Mouse (Mus musculus) kidney, postnatal 25 days (tissue): Measurements from ENCODE around the gene Gm2022.
A peak's percentile ranks its signal among the peaks of the same experiment; 100 is the strongest.
"Not testable (repeated sequence)": the region's sequence is repeated elsewhere in the genome, so short reads cannot be mapped to it uniquely, and the experiment has no call there.

Source experiments
- DNase-seq, 2 experiments: peaks; one replicate each; pipeline ENCODE4 v3.0.0; 2021; ENCODE audit warnings: mixed read lengths in 2 of 2

Gm2022 gene

DNA sequence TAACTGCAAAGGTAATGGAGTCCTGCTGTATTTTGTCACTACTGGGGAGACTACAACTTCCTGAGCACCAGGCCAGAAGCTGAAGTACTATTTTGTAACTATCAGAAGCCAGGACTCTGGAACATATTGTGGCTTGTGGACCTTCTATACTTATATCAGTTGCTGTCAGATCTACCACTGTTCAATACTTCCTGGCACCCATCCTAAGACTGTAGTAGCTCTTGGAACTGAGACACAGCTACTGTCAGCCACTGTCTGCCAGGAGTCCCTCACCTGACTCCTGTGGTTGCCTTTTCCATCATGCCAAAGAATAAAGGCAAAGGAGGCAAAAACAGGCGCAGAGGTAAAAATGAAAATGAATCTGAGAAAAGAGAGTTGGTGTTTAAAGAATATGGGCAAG is at the start of gene Gm2022:
Gene Gm2022 (plus strand): TSS at position 301 of the 400 bp plus-strand sequence.
- not testable (repeated sequence) for DNase-seq

DNA sequence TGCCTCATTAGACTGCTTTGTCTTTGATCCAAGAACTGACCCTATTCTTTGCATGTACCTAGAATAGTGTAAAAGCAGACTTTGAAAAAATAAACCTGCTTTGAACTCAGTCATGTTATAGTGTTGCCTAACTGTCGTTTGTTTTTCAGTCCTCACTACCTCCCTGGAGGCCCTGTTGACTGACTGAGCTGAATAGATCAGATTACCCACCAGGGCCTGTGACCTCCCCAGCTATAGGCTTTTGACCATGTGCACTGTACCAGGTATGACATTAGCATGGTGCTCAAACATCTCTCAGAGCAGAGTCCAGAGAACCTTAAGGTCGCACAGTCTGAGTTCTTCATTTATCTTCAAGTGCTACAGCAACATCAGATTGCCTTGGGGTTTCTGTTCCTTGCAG is 44.5 kb upstream of the Gm2022 start:
- DNase-seq: not testable (repeated sequence)

DNA sequence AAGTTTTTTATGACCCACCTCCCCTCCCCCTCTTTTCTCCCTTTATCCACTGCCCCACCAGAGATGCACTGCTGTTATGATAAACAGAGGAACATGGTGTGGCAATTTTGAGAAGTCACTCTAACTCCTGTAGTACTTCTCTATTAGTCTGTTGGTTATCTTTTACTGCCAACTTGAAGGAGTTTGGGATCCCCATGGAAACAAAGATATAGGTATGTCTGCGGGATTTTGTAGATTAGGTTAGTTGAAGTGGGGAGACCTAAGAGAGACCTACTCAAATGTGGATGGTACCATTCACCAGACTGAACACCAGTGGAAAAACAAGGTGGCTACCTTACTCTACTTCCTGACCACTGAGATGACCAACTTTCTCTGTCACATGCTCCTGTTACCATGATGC is 39.1 kb upstream of the Gm2022 start:
- not testable (repeated sequence) for DNase-seq

DNA sequence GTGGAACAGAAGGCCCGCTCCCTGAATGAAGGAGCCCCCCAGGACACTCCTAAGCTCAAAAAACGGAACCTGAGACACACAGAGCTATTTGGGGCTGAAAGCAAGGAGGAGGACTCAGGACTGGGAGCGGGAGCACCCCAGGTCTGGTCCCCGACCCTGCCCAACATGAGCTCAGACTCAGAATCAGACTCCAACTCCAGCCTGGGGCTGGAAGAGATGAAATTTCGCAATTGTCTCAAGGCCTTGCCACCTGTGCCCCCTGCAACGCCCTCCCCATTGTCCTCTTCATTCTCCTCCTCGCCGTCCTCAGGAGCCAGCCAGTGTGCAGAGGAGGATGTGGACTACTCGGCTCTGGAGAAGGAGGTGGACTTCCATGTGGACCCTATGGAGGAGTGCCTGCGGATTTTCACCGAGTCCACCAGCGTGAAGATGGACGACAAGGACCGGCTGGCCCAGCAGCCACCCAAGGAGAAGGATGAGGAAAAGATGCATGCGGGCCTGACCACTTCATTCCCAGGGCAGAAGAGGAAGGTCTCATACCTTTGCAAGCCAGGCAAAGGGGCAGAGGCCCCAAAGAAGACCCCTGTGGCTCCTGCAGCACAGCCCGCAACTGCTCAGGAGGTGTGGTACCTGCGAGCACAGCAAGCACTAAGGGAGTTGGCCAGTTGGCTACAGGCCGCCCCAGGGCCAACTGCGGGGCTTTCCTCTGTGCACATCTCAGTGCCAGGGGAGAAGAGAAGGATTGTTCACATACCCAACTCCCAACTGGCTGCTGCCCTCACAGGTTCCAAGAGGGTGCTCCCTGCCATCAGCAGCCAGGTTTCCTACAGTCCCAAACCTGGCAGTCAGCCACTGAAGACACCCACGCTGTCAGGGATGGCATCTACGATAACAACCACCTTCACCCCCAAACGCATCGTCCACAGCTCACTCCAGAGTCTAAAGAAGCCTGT is 33.2 kb upstream of the Gm2022 start:
- peak; percentile 8 to 44 for DNase-seq

DNA sequence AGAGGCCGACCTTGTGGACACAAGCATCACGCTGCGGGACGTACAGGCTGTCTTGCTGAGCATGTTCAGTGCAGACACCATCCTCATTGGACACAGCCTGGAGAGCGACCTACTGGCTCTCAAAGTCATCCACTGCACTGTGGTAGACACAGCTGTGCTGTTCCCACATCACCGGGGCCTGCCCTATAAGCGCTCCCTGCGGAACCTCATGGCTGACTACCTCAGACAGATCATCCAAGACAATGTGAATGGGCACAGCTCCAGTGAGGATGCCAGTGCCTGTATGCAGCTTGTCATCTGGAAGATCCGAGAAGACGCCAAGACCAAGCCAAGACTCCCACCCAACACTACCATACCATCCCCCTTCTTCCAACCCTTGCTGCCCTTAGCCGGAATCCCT is 31.5 kb upstream of the Gm2022 start:
- DNase-seq: peak in 1 of 2 experiments; percentile 30

DNA sequence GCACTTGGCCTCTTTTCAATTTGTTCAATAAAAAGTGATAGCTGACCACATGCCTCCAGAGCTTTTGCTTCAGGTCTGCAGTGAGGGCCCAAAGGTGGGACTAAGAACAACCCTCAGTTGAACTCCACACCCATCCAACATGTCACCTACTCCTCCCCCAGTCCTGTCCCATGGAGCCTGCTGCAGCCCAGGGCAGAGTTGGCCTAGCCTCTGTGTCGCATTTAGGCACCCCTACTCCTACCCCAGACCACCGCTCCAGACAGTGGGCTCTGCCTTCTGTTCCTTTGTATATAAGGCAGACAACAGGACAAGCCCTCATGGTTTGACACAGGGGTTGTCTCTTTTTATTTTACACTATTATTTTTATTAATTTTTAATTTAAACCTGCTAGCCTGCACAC is 31.1 kb upstream of the Gm2022 start:
- DNase-seq: not testable (repeated sequence)

DNA sequence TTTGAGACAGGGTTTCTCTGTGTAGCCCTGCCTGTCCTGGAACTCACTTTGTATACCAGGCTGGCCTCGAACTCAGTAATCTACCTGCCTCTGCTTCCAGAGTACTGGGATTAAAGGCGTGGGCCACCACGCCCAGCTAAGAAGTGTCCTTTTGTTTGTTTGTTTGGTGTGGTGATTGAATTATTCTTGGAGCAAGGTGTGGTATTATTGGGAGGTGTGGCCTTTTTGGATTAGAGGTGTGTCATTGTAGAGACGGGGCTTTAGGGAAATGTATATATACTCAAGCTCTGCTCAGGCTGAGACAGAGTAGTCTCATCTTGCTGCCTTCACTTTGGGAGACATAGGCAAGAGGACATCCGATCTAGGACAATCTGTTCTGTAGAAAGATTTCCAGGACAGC is 21.4 kb upstream of the Gm2022 start, which contains the start of gene Gm2016:
Gene Gm2016 (plus strand): TSS at position 301 of the 400 bp plus-strand sequence.
- not testable (repeated sequence) for DNase-seq

DNA sequence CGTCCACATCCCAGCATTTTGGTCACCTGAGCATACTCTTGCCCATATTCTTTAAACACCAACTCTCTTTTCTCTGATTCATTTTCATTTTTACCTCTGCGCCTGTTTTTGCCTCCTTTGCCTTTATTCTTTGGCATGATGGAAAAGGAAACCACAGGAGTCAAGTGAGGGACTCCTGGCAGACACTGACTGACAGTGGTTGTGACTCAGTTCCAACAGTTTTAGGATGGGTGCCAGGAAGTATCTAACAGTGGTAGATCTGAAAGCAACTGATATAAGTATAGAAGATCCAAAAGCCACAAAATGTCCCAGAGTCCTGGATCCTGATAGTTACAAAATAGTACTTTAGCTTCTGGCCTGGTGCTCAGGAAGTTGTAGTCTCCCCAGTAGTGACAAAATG is 24.6 kb downstream of the Gm2022 start, which contains the start of gene Gm2035:
Gene Gm2035 (minus strand): TSS at position 137 of the 400 bp plus-strand sequence.
- not testable (repeated sequence) for DNase-seq
